Comparison of ENCODE assay signal across 14 mouse cellular contexts in the genomic region with DNA sequence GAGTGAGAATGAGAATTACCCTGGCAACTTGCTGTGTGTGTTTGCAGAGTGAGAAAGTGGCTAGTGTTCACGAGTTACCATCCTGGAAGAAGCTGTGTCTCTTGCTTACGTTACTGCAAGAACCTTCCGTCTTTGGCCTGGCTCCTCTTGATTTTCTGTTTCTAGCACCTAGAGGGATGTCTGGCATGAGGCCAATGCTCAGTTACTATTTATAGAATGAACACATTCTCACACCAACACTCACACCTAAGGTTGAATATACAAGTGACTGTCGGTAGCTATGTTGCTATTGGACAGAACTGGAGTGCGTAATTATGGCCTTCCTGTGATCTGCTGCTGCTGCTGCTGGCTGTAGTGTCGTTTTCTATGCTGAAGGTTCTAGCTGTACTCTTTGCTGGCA. TPM values are rescaled to one million over a fixed set of nuclear protein-coding genes. Genes with fewer than 3 reads are reported as not detected.
DNase-seq lines count a peak whose midpoint lies in the region; ATAC-seq and TF ChIP-seq lines count a peak whose summit lies in the region.
"Had no signal": no experiment of that assay in that cellular context is flagged by ENCODE, and none has a peak within 500 bp of the region (broad histone marks: within the 10 kb centered on the region; RNA-seq: fewer than 3 reads in every experiment).

No protein-coding gene starts in this region.

- no peak overlapping the region for H3K4me3 ChIP-seq in forebrain, embryonic 15.5 days
- H3K4me3 ChIP-seq in forebrain, embryonic 10.5 days: no peak overlapping the region
- no peak overlapping the region for H3K4me3 ChIP-seq in lung, embryonic 14.5 days (ENCODE audit: low read depth, low read length)
- no peak overlapping the region for H3K4me3 ChIP-seq in lung, adult 2 months (replicated peaks; ENCODE audit: extremely low read depth, low read depth, low read length)
- H3K4me3 ChIP-seq in stomach, embryonic 14.5 days (ENCODE audit: low read depth, low read length): no peak overlapping the region
- H3K4me3 ChIP-seq: embryonic facial prominence, embryonic 13.5 days; midbrain, embryonic 15.5 days had no signal

- no peak for TF ChIP-seq POLR2A in lung, adult 2 months (IDR thresholded peaks at IDR 0.05; ENCODE audit: borderline replicate concordance, extremely low read depth, low read depth, low read length)

- H3K9me3 ChIP-seq in forebrain, embryonic 15.5 days: no peaks in the 10 kb centered on the region
- no peaks in the 10 kb centered on the region for H3K9me3 ChIP-seq in forebrain, embryonic 10.5 days
- no peaks in the 10 kb centered on the region for H3K9me3 ChIP-seq in lung, embryonic 14.5 days (ENCODE audit: low read depth, low read length)
- H3K9me3 ChIP-seq in stomach, embryonic 14.5 days (ENCODE audit: control insufficient read depth, low read depth, low read length): no peaks in the 10 kb centered on the region
- H3K9me3 ChIP-seq: embryonic facial prominence, embryonic 13.5 days; midbrain, embryonic 15.5 days had no signal

- no peak overlapping the region for H3K4me2 ChIP-seq in forebrain, embryonic 15.5 days (replicated peaks)
- no peak overlapping the region for H3K4me2 ChIP-seq in lung, embryonic 14.5 days
- H3K4me2 ChIP-seq in stomach, embryonic 14.5 days (replicated peaks; ENCODE audit: low read depth, low read length): no peak overlapping the region
- H3K4me2 ChIP-seq: embryonic facial prominence, embryonic 13.5 days; midbrain, embryonic 15.5 days had no signal

- intact Hi-C loops in heart, postnatal 10 days (cut with DNase I): loop anchor here (2.0 kb wide), 1 partner anchor 24 kb away; no protein-coding TSS in a partner anchor

- no peak for DNase-seq in forebrain, embryonic 10.5 days (ENCODE audit: extremely low spot score, low spot score)
- peak; percentile 71 for DNase-seq in lung, embryonic 14.5 days
- no peak for DNase-seq in lung, adult 2 months
- peak; percentile 70 to 79 for DNase-seq in heart, postnatal 10 days
- DNase-seq in adipocyte (ENCODE audit: low spot score): no peak
- DNase-seq: gastrocnemius, postnatal 10 days; thymus, adult 18-20 months had no signal

- WGBS in forebrain, embryonic 15.5 days: 38% methylated on average over 6 of the region's 6 CpGs
- whole genome bisulfite sequencing in forebrain, embryonic 10.5 days: 75% methylated on average over 6 of the region's 6 CpGs
- 17% methylated on average over 6 of the region's 6 CpGs for WGBS in lung, embryonic 14.5 days
- 26% methylated on average over 6 of the region's 6 CpGs for WGBS in lung, adult 2 months
- WGBS in stomach, embryonic 14.5 days: 31% methylated on average over 6 of the region's 6 CpGs

- no peak overlapping the region for H3K9ac ChIP-seq in forebrain, embryonic 15.5 days (replicated peaks)
- H3K9ac ChIP-seq in lung, embryonic 14.5 days: no peak overlapping the region
- H3K9ac ChIP-seq in stomach, embryonic 14.5 days (replicated peaks; ENCODE audit: low read depth, low read length): no peak overlapping the region
- H3K9ac ChIP-seq: embryonic facial prominence, embryonic 13.5 days; midbrain, embryonic 15.5 days had no signal

- peaks cover 5% of the 10 kb centered on the region; the same call in 1 of the 2 replicates for H3K4me1 ChIP-seq in forebrain, embryonic 15.5 days
- no peaks in the 10 kb centered on the region for H3K4me1 ChIP-seq in forebrain, embryonic 10.5 days
- H3K4me1 ChIP-seq in lung, embryonic 14.5 days (ENCODE audit: insufficient read depth): no peaks in the 10 kb centered on the region
- H3K4me1 ChIP-seq in lung, adult 2 months (ENCODE audit: control insufficient read depth, insufficient read depth, low read length): no peaks in the 10 kb centered on the region
- H3K4me1 ChIP-seq in stomach, embryonic 14.5 days (ENCODE audit: control insufficient read depth, insufficient read depth, low read length): no peaks in the 10 kb centered on the region

- H3K36me3 ChIP-seq in forebrain, embryonic 15.5 days: no peaks in the 10 kb centered on the region
- H3K36me3 ChIP-seq in forebrain, embryonic 10.5 days (replicated peaks): no peaks in the 10 kb centered on the region
- H3K36me3 ChIP-seq in lung, embryonic 14.5 days (ENCODE audit: insufficient read depth): no peaks in the 10 kb centered on the region
- H3K36me3 ChIP-seq in stomach, embryonic 14.5 days (ENCODE audit: control insufficient read depth, insufficient read depth, low read length): no peaks in the 10 kb centered on the region
- H3K36me3 ChIP-seq: embryonic facial prominence, embryonic 13.5 days; midbrain, embryonic 15.5 days had no signal

- H3K27me3 ChIP-seq in forebrain, embryonic 15.5 days: no peaks in the 10 kb centered on the region
- no peaks in the 10 kb centered on the region for H3K27me3 ChIP-seq in forebrain, embryonic 10.5 days (ENCODE audit: poor library complexity, severe bottlenecking)
- H3K27me3 ChIP-seq in lung, embryonic 14.5 days (ENCODE audit: insufficient read depth, low read length): no peaks in the 10 kb centered on the region
- H3K27me3 ChIP-seq in stomach, embryonic 14.5 days (ENCODE audit: control insufficient read depth, insufficient read depth, low read length): no peaks in the 10 kb centered on the region
- H3K27me3 ChIP-seq: embryonic facial prominence, embryonic 13.5 days; midbrain, embryonic 15.5 days had no signal

- 0 out of 2 replicates have a peak overlapping the region, but pooled peaks have one; percentile 3 for H3K27ac ChIP-seq in forebrain, embryonic 15.5 days (replicated peaks)
- no peak overlapping the region for H3K27ac ChIP-seq in forebrain, embryonic 10.5 days
- no peak overlapping the region for H3K27ac ChIP-seq in lung, embryonic 14.5 days (ENCODE audit: low read depth)
- peak overlapping the region; percentile 30; the same call in 1 of the 2 replicates for H3K27ac ChIP-seq in stomach, embryonic 14.5 days (ENCODE audit: low read length)
- H3K27ac ChIP-seq: embryonic facial prominence, embryonic 13.5 days; midbrain, embryonic 15.5 days had no signal

- TF ChIP-seq CTCF in lung, embryonic 14.5 days (IDR thresholded peaks at IDR 0.05; ENCODE audit: low read depth): no peak
- no peak for TF ChIP-seq CTCF in lung, adult 2 months (IDR thresholded peaks at IDR 0.05; ENCODE audit: insufficient read depth, low read length)

- ATAC-seq in forebrain, embryonic 15.5 days (replicated peaks): no peak
- ATAC-seq in lung, embryonic 14.5 days (ENCODE audit: insufficient read depth): peak; percentile 58; the same call in 1 of the 2 replicates
- ATAC-seq in stomach, embryonic 14.5 days (ENCODE audit: insufficient number of reproducible peaks, insufficient read depth, low FRiP score, low read depth): 0 out of 2 replicates have a peak, but pooled peaks have one; percentile 18
- no peak for ATAC-seq in inflammation-experienced regulatory T-cells, adult 6 months
- ATAC-seq: midbrain, embryonic 15.5 days had no signal

RNA-seq across cellular contexts. Expression of gene Rd3l, which starts 4.0 kb away (rescaled TPM):
- not detected in 2 replicates for polyA plus RNA-seq in forebrain, embryonic 15.5 days (2015; fragmentation: Nextera tagmentation; extraction: Ambion mirVana)
- polyA plus RNA-seq in forebrain, embryonic 10.5 days (2016; fragmentation: Nextera tagmentation; extraction: Ambion mirVana): not detected in 2 replicates
- not detected in 2 replicates for polyA plus RNA-seq in lung, embryonic 14.5 days (2014; fragmentation: Nextera tagmentation; extraction: Ambion mirVana)
- not detected in 2 replicates for polyA plus RNA-seq in lung, adult 2 months (2012; rRNA removed)
- under 1 TPM; 0.26 to 0.64 TPM for total RNA-seq in heart, postnatal 10 days (2021)
- not detected in 2 replicates for polyA plus RNA-seq in stomach, embryonic 14.5 days (2014; fragmentation: Nextera tagmentation; extraction: Ambion mirVana)
- polyA plus RNA-seq in inflammation-experienced regulatory T-cells, adult 6 months (2017; shearing (Covaris generic)): not detected
- total RNA-seq: gastrocnemius, postnatal 10 days; liver, adult 2 months had no signal
- polyA plus RNA-seq: C2C12; embryonic facial prominence, embryonic 13.5 days; liver, adult 2 months; midbrain, embryonic 15.5 days had no signal

RNA-seq across cellular contexts. Expression of gene Tdrd9, which starts 5.8 kb away (rescaled TPM):
- 0.34 and 0.50 TPM in 2 replicates for polyA plus RNA-seq in forebrain, embryonic 15.5 days (2015; fragmentation: Nextera tagmentation; extraction: Ambion mirVana)
- polyA plus RNA-seq in forebrain, embryonic 10.5 days (2016; fragmentation: Nextera tagmentation; extraction: Ambion mirVana): 1.1 and 1.9 TPM in 2 replicates
- polyA plus RNA-seq in lung, embryonic 14.5 days (2014; fragmentation: Nextera tagmentation; extraction: Ambion mirVana): 0.15 and 0.18 TPM in 2 replicates
- polyA plus RNA-seq in lung, adult 2 months (2012; rRNA removed): 0.05 and 0.09 TPM in 2 replicates
- under 1 TPM; 0.15 to 0.26 TPM for total RNA-seq in heart, postnatal 10 days (2021)
- 0.22 TPM in 1 of 2 replicates, not detected in the other for polyA plus RNA-seq in stomach, embryonic 14.5 days (2014; fragmentation: Nextera tagmentation; extraction: Ambion mirVana)
- polyA plus RNA-seq in inflammation-experienced regulatory T-cells, adult 6 months (2017; shearing (Covaris generic)): under 1 TPM in 1 of 3 experiments, not detected in 2; 0.10 TPM
- total RNA-seq: liver, adult 2 months had no signal
- polyA plus RNA-seq: liver, adult 2 months had no signal

RNA-seq across cellular contexts. Expression of gene Atp5mpl, which starts 10.4 kb away (rescaled TPM):
- 615 and 675 TPM in 2 replicates for polyA plus RNA-seq in forebrain, embryonic 15.5 days (2015; fragmentation: Nextera tagmentation; extraction: Ambion mirVana)
- 565 and 608 TPM in 2 replicates for polyA plus RNA-seq in forebrain, embryonic 10.5 days (2016; fragmentation: Nextera tagmentation; extraction: Ambion mirVana)
- 647 and 712 TPM in 2 replicates for polyA plus RNA-seq in lung, embryonic 14.5 days (2014; fragmentation: Nextera tagmentation; extraction: Ambion mirVana)
- 10.4 and 20.5 TPM in 2 replicates for polyA plus RNA-seq in lung, adult 2 months (2012; rRNA removed)
- 1,000 to 10,000 TPM; 1,429 to 1,432 TPM for total RNA-seq in heart, postnatal 10 days (2021)
- 681 and 750 TPM in 2 replicates for polyA plus RNA-seq in stomach, embryonic 14.5 days (2014; fragmentation: Nextera tagmentation; extraction: Ambion mirVana)
- 100 to 1,000 TPM; 235 to 309 (median 282) TPM for polyA plus RNA-seq in inflammation-experienced regulatory T-cells, adult 6 months (2017; shearing (Covaris generic))

Comparison
In these comparisons a context has a peak if more than half of its experiments do, and no peak if none do; other contexts are left out.
1. H3K27ac ChIP-seq: peak in forebrain, embryonic 15.5 days (single experiment) and stomach, embryonic 14.5 days (single experiment); none in forebrain, embryonic 10.5 days (single experiment) and lung, embryonic 14.5 days (single experiment).
2. DNase-seq: peak in lung, embryonic 14.5 days (single experiment) and heart, postnatal 10 days (2 of 2); none in forebrain, embryonic 10.5 days (single experiment), lung, adult 2 months (single experiment) and adipocyte (single experiment).
3. RNA of gene Atp5mpl, which starts 10.4 kb away (polyA plus RNA-seq): 681 to 750 TPM in stomach, embryonic 14.5 days, 647 to 712 TPM in lung, embryonic 14.5 days, 615 to 675 TPM in forebrain, embryonic 15.5 days, 565 to 608 TPM in forebrain, embryonic 10.5 days and 235 to 309 TPM in inflammation-experienced regulatory T-cells, adult 6 months; 10.4 to 20.5 TPM in lung, adult 2 months; every median in the first group is over 10 times any median in the second.
4. ATAC-seq: peak in lung, embryonic 14.5 days (single experiment) and stomach, embryonic 14.5 days (single experiment); none in forebrain, embryonic 15.5 days (single experiment) and inflammation-experienced regulatory T-cells, adult 6 months (single experiment).